Mouse (Mus musculus): ENCODE measurements at regions not wholly inside any gene's neighbourhood (a gene's known extent, or its start where the extent isn't known, plus 50 kb on each side); places are given as distances from the start of the nearest gene placed in this dataset.
A peak's percentile ranks its signal among the peaks of the same experiment; 100 is the strongest.

DNA sequence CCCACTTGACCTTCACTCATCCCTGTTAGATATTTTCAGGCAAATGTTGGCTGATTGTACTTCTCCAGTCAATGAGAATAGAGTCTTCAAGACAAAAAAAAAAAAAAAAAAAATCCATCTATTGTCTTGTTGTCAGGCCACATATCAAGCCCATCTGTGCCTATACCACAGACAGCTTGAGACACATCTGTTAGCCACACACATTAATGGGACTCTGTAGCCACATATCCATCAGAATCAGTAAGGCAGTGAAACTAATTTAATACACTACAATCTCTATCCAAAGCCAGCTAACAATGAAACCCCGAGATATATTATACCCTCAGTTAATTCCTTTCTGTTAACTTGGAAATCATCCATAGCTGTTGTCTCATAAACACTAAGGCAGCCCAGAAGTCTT, 667.1 kb downstream of the Defb40 start:
- no peak for DNase-seq

DNA sequence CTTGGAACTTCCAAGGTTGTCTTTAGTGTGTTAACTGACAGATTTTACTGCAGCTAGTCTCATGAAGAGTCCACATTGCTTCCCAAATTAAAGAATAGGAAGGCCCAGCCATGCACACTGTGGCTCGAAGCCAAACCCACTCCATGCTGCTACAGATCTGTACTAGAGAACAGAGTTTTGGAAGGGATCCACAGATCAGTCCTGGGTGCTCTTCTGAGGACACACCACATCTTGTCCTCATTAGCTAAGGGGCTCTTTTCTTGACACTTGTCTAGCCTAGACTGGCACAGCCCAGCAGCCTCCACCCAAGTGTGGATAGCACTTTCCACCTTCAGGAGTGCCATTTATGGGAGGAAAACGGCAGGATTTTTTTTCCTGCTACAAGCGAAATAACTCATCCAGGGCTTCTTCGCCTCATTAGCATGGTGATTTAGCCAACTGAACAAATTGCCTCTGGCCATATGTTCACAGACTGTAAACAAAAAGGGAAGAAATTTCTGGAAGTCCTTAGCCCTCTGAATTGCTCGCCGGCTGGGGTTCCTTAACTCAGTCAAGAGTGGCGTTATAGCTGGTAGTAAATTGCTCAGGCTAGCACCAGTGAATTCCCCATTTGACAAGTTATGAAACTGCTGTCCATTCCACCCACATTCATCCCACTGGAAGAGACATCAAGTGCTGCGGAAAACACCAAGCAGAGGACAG, 690.4 kb downstream of the Defb40 start:
- DNase-seq = peak; percentile 63 to 76

DNA sequence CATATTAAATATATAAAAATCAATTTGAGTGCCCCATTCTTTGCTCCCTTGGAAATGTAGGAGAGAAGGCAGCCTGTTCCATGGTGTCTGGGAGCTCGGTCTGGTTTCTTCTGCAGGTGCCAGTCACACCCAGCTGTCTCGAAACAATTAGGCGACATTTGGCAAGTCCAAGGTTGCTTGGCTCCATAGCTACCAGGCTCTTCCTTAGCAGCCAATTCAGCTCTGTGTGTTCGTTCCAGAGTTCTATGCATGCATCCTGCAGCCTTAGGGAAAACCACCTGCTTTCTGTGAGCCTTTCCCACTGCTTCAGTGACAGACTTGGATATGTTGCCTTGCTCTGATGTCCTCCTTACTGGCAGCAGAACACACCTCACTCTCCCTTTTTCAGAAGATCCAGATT, 698.1 kb downstream of the Defb40 start:
- peak; percentile 67 to 79 for DNase-seq

DNA sequence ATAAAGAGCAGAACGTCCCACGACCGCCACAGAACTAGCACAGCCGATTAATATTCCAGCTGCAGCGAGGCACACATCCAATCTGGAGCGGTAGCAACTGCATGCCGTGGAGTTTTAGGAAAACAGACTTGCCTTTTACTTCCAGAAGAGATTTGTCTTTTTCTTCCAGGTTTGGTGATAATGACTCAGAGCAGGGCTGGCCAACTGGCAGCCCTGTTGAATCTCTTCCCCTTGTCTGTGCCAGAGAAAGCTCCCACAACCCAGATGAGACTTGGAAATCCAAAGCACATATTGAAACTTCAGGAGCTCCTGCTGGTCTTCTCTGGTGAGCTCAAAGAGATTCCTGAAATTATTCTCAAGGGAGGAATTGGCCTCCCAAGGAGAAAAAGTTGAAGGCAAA, 709.8 kb downstream of the Defb40 start:
- DNase-seq = peak in 1 of 2 experiments; percentile 12

- peak; percentile 63 to 64 for DNase-seq
These were observed 719.6 kb downstream of the Defb40 start for GRCm38 (mm10) chr8:18258287-18258961.

- no peak for DNase-seq
These were observed 731.8 kb downstream of the Defb40 start for GRCm38 (mm10) chr8:18246299-18246698.

DNA sequence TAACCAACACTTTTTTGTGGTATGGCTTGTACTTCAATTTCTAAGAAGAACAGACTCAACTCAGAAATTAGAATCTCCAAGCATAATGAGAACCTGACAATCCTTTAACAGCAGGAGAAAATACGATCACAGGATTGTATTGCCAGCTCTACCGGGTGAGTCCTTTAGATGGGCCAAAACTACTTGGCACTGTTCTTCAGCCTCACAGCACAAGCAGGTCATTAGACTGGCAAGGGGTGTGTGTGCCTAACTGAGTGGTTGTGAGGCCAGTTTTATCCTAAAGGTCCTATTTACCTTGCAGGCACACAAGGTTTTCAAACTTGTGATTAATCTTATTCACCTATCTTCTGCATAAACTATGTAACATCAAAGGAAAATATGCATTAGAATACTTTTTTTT, 760.5 kb downstream of the Defb40 start:
- DNase-seq = peak; percentile 70 to 73

DNA sequence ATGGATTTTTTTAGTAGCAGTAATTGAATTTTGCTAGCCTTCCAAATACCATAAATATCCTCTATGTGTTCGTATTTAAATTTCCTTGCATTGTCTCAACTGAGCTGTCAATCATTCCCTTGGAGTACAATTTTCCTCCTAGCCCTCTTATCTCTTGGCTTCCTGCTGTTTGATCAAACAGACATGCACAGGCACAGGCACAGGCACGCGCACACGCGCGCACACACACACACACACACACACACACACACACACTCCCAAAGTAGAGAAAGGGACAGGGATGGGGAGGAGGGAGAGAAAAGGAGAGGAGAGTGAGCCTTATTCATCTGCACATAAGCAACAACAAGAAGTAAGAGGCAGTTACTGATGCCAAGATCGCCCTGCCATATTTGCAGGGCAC, 760.9 kb downstream of the Defb40 start:
- DNase-seq = peak; percentile 34 to 42

DNA sequence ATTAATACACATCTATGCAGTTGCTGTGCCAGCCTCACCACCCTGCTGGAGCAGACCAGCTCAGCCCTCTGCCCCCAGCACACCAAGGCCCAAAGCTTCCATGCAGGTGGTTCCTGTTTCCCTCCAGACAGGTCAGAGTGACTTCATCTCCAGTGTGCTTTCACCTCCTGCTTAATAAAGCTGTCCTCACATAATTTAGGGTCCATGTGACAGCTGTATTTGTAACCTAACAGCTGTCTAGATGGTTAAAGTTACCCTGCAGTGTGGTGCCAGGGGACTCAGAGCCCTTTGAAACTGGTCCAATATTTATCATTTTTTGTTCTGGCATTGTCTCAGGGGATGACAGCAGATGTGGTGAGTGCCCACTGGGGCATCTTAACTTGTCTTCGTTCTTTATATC, 761.5 kb downstream of the Defb40 start:
- peak in 1 of 2 experiments; percentile 5 for DNase-seq

DNA sequence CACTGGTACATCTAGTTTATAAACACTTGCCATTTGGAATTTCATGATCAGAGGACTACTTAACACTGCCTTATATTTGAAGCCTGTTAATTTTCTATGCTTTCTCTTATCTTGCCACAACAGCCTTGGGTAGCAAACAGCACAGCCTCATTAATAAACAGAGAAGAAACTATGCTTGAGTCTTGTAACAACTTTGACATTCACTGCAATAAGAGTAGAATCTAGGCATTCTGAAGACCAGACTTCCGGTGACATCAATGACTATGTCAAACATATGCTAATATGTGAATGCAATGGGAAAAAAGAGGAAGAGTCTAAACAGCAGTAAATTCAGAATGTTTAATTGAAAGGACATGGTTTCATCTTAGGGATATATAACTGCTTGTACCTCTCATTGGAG, 768.0 kb downstream of the Defb40 start:
- DNase-seq = no peak

DNA sequence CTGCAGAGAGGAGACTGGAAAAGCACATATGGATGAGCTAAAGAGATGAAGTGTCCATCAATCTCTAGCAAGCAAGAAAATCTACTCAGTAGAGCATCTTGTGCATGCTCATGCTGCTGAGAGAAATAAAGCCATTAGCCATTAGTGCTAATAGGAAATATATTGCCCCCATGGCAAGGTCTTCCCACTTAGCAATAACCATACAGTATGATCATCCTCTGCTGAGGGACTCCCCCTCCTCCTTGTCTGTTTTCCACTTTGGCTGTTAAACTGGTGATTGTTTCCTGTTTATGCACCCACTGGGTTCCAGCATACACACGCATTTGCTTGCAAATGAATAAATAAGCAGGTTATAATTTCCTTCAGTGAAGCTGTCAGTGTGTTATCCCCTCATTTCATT, 769.4 kb downstream of the Defb40 start:
- DNase-seq = no peak

DNA sequence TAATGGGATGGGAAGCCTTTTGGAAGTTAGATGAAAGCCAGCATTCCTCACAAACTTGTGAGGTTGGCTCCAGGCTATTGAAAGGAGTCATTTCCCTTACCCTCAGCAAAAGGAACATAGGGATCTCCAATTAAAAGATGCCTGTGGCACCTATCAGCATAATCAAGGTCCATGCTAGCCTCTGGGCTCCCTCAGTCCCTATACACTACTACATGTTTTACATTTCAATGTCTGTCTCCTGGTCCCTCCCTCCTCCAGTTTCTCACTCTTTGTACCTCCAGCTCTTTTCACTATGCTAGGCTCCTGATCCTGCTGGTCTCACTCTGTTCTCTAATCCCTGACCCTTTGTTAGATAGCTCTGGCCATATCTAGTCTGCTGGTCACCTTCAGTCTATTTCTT, 790.6 kb downstream of the Defb40 start:
- DNase-seq = no peak

GRCm38 (mm10) chr8:18175544-18176092, 802.4 kb downstream of the Defb40 start:
- DNase-seq = no peak

- no peak for DNase-seq
These were observed 819.4 kb downstream of the Defb40 start for GRCm38 (mm10) chr8:18158619-18159018.

GRCm38 (mm10) chr8:18115333-18116044, 862.6 kb downstream of the Defb40 start:
- no peak for DNase-seq

DNA sequence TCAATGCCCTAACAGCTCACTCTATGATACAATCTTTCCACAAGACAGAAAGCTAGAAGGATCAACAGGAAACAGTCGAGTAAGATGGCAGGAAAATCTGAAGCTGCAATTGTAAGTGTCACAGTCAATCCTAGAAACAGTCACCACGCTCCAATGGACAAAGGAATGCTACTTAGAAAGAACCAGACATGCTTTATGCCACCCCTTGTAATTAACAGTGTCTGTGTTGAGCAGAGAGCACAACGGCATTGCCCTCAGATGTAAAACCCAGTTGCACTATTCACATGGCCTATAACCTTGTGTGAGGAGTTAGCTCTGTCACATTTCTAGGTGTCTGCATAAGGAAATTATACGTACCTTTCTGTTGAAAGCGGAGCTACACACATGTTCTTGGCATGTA, 864.8 kb downstream of the Defb40 start:
- no peak for DNase-seq

GRCm38 (mm10) chr8:18109480-18109879, 868.6 kb downstream of the Defb40 start:
- DNase-seq = no peak

GRCm38 (mm10) chr8:18106827-18107226, 871.2 kb downstream of the Defb40 start:
- no peak for DNase-seq

DNA sequence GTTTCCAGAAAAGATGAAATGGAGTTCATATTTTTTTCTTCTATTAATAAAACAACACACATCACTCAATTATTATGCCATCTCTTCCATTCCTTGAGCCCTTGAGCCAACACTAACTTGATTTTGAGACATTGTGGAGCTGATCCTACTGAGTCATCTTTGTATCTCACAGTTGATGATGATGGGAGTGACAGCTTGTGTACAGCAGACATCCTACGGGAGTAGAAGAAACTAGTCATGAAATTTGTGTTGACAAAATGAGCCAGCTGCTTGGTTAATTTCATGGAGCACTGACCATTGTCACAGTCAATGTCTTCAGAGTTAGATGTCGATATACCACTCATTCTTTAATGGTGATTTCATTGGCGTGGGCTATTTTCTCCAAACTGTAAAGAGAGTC, 912.6 kb downstream of the Defb40 start:
- DNase-seq = no peak

- DNase-seq = no peak
These were observed 918.5 kb downstream of the Defb40 start for GRCm38 (mm10) chr8:18059526-18059925.

DNA sequence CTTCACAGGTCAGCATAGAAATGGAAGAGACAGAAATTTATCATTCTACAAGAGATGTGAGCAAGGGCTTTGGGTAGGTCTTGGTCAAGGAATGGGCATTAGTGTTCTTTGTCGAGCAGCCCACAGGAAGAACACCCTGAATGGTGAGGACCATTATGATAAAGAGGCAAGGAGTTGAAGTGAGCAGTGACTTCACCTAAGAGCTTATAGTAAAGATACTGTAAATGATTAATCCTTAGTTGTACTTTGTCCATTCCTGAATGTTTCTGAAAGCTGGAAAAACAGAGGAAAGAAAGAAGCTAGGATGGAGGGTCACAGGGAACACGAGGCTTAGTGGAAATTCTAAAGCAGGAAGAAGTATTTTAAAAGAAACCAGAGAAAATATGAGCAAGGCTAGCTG, 956.9 kb downstream of the Defb40 start:
- no peak for DNase-seq

DNA sequence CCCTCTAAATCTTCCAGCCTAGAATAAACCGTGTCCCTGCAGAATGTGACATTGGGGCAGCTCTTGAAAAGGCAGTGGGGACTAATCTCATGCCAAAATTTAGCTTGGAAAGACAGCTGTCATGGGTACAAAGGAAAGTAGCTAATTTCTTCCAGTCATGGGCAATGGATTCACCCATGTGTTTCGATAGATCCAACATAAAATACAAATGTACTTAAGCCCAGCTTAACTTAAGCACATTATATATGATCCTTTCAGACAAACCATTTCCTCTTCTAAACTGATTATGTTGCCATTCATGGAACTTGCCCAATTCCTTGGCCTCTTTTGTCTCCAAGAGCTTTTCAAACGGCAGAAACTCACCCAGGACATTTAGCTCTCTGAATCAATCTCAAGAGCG, 970.5 kb downstream of the Defb40 start:
- no peak for DNase-seq

DNA sequence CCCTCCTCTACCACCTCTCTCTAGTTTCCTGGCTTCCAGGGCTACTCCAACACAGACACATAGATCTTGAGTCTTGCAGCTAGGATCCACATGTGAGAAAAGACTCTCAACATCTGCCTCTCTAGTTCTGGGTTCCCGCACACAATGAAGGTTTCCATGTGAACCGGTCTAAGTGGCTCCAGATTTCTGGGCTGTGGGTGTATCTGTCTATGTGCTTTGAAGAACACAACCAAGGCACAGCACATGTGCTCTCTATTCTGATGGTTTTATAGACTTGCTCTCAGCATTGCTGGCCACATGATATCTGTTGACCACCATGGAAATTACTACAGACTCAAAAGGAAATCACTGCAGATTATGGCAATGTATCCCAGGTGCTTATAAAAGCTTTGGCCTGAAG, 972.4 kb downstream of the Defb40 start:
- no peak for DNase-seq

DNA sequence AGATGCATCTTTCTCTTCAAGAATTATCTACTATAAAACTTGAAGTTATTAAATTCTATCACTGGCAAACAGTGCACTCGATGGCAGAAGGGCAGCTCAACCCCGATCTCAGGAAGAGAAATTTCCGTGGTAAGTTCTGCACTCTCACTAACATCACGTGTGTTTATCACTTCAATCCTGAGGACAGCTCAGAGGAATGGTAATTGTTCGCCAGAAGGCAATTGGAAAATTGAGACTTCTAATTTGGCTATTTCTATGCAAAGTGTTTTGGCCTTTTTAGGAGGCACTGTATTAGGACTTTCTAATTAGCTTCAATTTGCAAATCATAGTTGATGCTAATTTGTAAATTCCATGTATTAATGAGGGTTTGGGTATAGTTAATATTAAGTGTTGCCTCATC, 977.3 kb downstream of the Defb40 start:
- DNase-seq = no peak
